Mouse (Mus musculus): ENCODE results near the gene Grap2.

Grap2 gene

GRCm38 (mm10) chr15:80636757-80637372, 64.5 kb downstream of the Grap2 start:
- DNase-seq (ENCODE audit: low spot score), result no peak

GRCm38 (mm10) chr15:80639071-80639702, 66.8 kb downstream of the Grap2 start:
- no peak for DNase-seq (ENCODE audit: low spot score)

GRCm38 (mm10) chr15:80639874-80640273, 67.5 kb downstream of the Grap2 start:
- DNase-seq (ENCODE audit: low spot score), result no peak

DNA sequence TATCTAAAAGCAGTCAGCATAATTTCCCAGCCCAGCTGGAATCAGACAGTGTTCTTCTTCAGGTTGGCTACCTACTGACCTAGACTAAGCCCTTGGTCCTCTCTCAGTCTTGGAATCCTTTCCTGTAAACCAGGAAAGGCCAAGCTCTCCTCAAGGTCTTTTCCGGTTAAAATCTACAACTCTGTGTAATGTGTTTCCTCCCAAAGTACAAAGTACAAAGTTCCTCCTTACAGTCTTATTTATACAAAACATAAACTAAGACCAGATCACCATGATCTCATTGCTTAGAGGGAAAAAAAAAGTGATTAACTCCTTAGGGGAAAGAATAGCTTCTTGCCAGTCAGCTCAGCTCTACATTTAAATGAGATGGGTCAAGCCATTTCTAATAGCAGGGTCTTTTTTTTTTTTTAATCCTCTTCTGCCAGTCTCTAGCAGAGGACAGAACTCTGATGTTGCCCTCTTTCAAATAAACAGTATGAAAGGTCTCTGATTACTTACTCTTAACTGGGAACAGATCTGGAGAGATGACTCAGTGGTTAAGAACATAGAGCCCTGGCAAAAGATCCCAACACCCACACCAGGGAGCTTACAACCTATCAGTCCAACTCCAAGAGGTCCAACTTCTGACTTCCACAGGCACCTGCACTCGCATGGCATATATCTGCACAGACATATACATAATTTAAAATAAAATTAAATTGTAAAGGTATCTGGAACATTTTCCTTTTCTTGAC, 69.5 kb downstream of the Grap2 start:
- no peak for DNase-seq (ENCODE audit: low spot score)

DNA sequence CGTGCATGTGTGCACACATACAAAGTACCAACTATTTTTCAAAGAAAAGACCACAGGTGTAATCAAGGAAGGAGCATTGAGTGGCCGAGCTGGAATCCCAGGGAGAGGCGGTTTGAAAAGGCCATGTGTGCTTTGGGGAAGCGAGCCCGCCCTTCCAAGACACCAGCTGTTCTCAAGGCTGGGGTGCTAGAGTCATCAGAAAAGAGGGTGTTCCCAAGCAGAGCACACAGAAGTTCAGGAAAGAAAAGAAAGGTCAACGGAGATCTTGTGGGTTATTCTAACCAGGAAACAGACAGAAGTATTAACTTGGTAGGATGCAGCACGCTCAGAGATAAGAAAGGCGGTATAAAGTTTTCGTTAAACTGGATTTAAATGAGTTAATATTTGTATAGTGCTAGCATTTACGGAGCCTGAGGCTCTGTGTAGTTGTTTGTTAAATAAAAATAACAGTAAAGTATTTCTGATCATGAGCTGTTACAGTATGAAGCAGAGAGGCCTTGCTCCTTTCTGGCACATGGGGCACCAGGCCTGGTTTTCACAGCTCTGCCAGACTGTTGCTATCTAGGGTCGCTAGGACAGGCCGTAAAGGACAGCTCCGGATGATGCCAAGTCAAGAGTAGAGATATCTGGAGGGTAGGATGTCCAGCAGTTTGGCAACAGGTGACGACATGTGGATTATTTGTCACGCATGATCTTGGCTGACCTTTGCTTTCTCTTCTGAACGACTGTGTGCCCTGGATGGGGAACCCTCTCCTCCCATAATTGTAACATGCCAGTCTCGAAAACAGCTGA, 72.8 kb downstream of the Grap2 start:
- no peak for DNase-seq (ENCODE audit: low spot score)

- no peak for DNase-seq (ENCODE audit: low spot score)
Observed at GRCm38 (mm10) chr15:80648977-80649606, 76.7 kb downstream of the Grap2 start.

DNA sequence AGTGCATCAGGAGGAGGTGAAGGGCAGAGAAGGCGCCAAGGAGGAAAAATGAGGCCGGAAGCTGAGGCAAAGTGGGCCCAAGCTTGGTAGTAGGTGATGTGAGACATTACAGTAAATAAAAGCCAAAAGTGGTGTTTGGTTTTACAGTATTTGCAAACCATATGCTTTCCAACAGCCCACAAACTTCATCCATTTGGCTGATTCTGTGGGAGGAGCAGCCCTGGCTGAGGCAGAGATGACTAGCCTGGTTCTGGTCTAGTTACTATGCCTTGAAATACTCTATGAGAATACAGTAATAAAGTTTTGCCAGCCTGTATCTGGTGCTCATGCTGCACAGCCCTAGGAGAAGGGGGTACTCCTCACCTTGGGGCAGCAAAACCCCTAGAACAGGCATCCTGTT, 78.0 kb downstream of the Grap2 start:
- DNase-seq (ENCODE audit: low spot score), result no peak

DNA sequence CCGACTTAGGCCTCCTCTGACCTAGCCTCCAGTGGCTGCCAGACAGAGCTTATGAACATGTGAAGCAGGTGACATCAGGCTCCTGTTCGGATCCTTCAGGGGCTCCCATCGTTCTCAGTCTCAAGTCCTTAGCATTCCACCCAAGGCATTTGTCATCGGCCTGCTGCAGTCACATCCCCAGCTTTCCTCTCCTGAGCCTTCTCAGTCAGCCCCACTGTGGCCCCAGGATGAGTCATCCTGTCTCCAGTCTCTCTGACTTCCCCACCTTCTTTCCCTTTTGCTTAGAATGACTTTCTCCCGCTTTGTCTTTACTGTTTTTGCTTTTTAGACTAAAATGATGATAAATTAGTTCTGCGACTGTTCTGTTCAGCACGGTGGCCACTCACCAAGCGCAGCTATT, 81.5 kb downstream of the Grap2 start:
- DNase-seq (ENCODE audit: low spot score), result no peak

- no peak for DNase-seq (ENCODE audit: low spot score)
Observed at GRCm38 (mm10) chr15:80658815-80659471, 86.5 kb downstream of the Grap2 start.

GRCm38 (mm10) chr15:80660963-80661362, 88.6 kb downstream of the Grap2 start:
- no peak for DNase-seq (ENCODE audit: low spot score)

DNA sequence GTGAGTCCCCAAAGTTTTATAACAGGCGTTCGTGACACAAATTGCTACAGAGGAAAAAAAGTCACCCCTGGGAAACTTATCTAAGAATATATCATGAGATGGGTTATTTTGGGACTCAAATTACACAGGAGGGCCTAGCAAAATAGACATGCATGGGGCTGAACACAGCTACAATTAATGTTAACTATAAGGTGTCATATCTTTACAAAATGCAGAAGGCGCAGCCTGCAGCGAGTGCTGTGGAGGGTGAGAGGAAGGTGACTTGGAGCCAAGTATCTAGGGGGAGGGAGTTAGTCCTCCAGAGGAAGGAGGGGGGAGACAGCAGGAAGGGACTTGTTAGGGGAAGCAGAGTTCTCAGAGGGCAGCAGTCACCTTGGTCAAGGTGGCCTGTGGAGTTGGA, 92.0 kb downstream of the Grap2 start:
- no peak for DNase-seq (ENCODE audit: low spot score)

DNA sequence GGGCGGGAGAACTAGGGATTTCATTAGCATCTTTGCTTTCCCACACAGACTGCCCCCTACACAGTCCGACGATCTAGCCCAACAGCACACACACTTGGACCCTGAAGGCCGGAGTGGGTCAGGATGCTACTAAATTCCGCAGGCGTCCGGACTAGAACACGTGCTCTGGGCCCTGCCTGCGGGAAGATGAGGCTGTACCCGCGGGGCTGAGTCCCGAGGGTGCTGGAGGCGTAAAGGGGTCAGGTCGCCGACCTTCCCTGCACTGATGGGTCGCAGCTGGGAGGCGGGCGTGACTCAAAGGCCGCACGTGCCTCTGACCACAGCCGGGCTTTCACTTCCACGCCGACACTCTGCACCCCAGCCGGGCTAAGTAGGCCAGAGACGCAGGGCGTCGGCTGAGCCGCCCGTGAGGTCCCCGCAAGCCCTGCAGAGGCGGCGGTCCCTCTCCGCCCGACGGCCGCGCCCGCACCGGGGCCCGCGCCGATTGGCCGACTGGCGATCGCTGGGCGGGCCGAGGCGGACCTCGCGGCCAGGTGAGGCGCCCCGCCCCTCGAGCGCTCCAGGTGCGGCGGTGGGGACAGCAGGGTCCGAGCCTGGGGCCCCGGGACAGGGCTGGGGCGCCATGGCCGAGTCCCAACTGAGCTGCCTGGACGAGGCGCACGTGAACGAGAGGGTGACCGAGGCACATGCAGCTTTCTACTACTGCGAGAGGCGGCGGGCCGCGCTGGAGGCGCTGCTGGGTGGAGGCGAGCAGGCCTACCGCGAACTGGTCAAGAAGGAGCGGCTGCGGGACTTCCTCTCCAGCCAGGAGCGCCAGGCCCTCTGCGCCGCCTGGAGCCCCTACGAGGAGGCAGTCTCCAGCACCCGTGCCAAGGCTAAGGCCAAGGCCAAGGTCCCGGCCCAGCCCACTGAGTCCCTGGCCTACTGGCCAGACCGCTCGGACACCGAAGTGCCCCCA, 99.2 kb downstream of the Grap2 start, which contains the start of gene Fam83f:
Gene Fam83f, plus strand, starts transcription at position 553 of the 958 bp plus-strand sequence.
- peak; percentile 76 for DNase-seq (ENCODE audit: low spot score)

- no peak for DNase-seq (ENCODE audit: low spot score)
Observed at GRCm38 (mm10) chr15:80672810-80673209, 100.4 kb downstream of the Grap2 start.

GRCm38 (mm10) chr15:80673337-80674095, 101.1 kb downstream of the Grap2 start:
- no peak for DNase-seq (ENCODE audit: low spot score)

DNA sequence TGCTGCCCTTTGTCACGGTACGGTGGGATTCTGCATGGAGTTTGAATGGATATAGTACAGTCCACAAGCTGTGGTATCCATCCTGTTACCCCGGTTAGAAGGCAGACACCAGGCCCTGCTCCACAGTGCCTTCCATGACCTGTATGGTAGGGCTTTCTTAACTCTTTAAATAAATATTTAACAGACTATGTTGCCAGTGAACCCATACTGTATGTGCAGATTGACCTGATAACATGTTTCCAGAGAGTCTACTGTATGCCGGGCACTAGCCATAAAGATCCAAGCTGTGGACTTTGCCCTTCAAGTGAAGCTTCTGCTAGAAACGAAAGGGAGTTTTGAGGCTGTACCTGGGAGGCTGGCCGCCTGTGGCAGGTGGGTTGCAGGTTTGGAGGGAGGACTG, 102.3 kb downstream of the Grap2 start:
- no peak for DNase-seq (ENCODE audit: low spot score)

- DNase-seq (ENCODE audit: low spot score), result peak; percentile 86
Observed at GRCm38 (mm10) chr15:80679515-80680215, 107.3 kb downstream of the Grap2 start.

DNA sequence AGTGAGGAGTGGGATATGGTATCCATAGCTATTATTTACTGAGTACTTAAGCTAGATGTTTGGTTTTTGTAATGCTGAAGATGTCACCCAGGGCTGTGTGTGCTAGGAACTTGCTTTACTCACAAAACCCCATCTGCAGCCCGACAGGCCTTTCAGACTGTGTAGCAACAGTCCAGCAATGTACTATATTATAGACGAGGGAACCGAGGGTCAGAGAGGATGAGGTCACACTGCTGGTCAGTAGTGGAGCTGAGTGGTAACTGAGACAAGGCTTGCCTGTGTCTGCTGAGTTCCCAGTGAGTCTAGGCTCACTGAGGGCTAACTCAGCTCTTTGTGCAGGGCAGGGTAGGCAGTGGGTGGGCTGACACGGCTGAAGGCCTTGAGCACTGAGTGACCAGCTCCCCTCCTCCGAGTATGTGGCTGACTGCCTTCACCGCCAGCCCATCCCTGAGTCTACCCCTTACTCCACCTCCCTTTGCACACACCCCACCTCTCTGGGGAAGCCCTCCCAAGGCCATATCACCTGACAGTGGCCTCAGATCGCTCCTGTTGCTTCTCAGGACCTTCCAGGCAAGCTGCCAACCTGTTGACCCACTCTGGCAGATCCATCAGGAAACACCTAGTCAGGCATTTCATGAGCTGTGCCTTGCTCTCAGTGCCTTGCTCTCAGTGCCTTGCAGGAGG, 108.1 kb downstream of the Grap2 start:
- peak; percentile 64 for DNase-seq (ENCODE audit: low spot score)

- DNase-seq (ENCODE audit: low spot score), result no peak
Observed at GRCm38 (mm10) chr15:80681466-80681881, 109.1 kb downstream of the Grap2 start.
